Mouse (Mus musculus): ENCODE results near the gene Med28.

DNA sequence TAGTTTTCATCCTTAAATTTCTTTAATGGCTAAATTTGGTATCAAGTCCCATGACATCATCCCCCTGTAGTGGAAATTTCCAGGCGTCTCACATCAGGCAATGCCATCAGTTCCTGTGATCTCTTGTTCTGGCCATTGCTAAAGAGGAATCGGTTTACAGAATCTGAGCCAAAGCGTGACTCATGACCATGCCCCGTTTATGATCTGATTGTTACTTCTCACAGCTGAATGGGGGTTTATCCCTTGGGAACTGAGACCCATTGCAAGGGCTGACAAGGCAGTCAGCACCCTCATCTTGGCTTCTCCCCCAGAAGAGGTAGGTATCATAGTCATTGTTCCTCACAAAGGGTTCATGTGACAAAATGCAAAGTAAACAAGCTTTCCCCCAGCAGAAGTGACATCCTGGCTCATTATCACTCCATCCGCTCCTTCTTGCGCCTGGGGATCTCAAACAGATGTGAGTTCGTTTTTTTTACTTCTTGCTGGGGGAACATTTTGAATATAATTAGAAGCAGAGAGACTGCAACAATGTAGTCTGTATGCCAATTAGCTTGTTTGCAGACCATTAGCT is 47.1 kb upstream of the Med28 start:
- TF ChIP-seq RAD21 (IDR thresholded peaks at IDR 0.05; ENCODE audit: low read depth, low read length) (no peak), POLR2A (IDR thresholded peaks at IDR 0.05; ENCODE audit: control insufficient read depth in 1 of 2, insufficient read depth in 1 of 2, low read depth in 1 of 2, low read length in 2 of 2, poor library complexity in 1 of 2) (no peak), BHLHE40 (IDR thresholded peaks at IDR 0.05; ENCODE audit: borderline replicate concordance, low read depth, low read length) (no peak), CHD2 (IDR thresholded peaks at IDR 0.05; ENCODE audit: low read length) (no peak), CTCF (IDR thresholded peaks at IDR 0.05 in 2 of 3, conservative IDR thresholded peaks at IDR 0.05 in 1 of 3; ENCODE audit: control insufficient read depth in 1 of 3, insufficient read depth in 1 of 3, low read depth in 2 of 3, low read length in 3 of 3, poor library complexity in 1 of 3, severe bottlenecking in 1 of 3) (no peak), USF1 (IDR thresholded peaks at IDR 0.05; ENCODE audit: low read depth, low read length) (no peak), RCOR1 (IDR thresholded peaks at IDR 0.05; ENCODE audit: low read depth, low read length) (no peak), SMC3 (IDR thresholded peaks at IDR 0.05; ENCODE audit: low read depth, low read length) (no peak), TCF12 (IDR thresholded peaks at IDR 0.05; ENCODE audit: low read depth, low read length) (no peak), GATA1 (IDR thresholded peaks at IDR 0.05; ENCODE audit: low read depth, low read length) (no peak), HCFC1 (IDR thresholded peaks at IDR 0.05; ENCODE audit: low read depth, low read length) (no peak)
